Mouse (Mus musculus) adrenal gland, postnatal 25 days (tissue): ENCODE results near the gene Fkbp4. TPM values are rescaled to one million over a fixed set of nuclear protein-coding genes. Genes with fewer than 3 reads are reported as not detected.
"Not testable (repeated sequence)": the region's sequence is repeated elsewhere in the genome, so short reads cannot be mapped to it uniquely, and the experiment has no call there.

Source experiments
- DNase-seq: peaks from one replicate; pipeline ENCODE4 v3.0.0; 2021; ENCODE audit warnings: mixed read lengths
- total RNA-seq: library from RNA; stranded (reverse); gene quantifications from 2 replicates; pipeline ENCODE4 v1.2.3, GENCODE M21; 2021

Gene Fkbp4
- total RNA-seq, 1 experiment from 2014 or later: 205 TPM

DNA sequence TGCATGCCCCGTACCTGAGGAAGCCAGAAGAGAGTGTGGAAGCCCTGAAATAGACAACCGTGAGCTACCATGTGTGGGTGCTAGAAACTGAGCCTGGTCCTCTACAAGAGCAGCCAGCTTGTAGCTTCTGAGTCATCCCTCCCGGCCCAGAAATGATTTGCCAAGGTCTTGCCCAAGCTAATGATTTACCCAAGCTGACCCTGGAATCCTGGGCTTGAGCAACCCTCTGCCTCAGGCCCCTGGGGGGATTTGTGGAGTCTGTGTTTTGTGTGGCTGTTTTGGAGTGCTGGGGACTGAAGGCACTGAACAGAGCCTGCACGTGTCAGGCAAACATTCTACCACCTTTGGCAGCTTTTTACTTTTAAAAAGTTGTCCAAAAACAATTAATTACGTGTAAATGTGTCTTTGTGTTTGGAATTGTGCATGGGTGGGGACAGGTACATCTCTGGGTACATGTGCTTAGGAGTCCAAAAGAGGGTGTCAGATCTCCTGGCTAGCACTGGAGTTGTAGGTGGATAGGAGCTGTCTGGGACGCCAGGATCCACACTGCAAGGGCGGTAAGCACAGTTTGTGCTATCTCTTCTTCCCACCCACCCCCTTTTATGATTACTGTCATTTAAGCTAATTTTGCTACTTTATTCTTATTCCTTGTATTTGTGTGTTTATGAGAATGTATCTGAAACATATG is 40.8 kb downstream of the Fkbp4 start:
- DNase-seq: peak; percentile 60

GRCm38 (mm10) chr6:128390683-128391082 is 47.8 kb downstream of the Fkbp4 start:
- no peak for DNase-seq

DNA sequence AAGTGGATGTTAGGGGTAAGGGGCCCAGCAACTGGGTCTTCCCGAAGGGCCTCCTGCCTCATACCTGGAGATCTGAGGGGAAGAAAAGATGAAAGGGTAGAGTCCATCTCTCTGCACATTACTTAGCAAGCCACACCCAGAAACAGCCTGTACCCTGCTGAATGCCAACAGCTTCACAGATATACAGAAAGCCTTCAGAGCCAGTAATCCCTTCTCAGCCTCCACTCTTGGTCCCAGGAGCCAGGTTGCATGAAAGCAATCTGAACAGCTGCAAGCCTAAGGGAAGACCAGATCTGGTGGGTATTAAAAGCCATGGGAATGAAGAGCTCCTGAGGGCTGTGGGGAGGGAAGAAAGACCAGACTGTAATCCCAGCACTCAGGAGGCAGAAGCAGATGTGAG is 49.3 kb downstream of the Fkbp4 start:
- no peak for DNase-seq

DNA sequence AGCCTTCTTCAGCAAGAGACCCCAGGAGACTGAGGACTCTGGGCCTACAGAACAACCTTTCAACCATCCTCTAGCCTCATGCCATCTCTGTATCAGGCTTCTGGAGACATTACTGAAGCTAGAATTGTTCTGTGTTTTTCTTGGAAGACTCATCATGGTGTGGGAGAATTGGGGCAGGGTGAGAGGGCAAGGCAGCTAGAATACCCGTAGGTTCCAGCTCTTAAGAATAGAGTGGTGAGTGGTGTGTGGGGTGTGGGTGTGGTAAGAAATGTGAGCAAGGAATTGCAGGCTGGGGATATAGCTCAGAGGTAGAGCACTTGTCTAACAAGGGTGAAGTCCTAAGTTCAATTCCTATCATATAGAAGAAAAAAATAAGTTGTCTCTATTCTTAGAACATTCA is 53.5 kb downstream of the Fkbp4 start:
- DNase-seq: no peak

DNA sequence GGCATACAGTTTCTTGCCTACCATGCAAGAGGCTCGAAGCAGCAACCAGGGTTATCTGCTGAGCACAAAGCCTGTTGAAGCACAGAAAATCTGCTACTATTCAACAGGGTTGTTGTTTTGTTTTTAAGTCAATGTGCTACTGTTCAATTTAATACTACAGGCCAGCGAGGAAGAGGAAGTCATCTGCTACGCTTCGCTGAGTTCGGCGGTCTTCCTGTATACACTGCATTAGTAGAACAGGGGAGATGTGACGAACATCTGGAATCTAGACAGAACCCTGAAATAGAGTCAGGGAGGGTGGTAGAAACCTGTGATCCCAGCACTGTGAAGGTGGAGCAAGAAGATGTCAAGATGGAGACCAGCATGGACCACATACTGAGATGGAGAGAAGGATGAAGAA is 54.7 kb downstream of the Fkbp4 start:
- no peak for DNase-seq

GRCm38 (mm10) chr6:128381254-128381653 is 57.2 kb downstream of the Fkbp4 start:
- no peak for DNase-seq

DNA sequence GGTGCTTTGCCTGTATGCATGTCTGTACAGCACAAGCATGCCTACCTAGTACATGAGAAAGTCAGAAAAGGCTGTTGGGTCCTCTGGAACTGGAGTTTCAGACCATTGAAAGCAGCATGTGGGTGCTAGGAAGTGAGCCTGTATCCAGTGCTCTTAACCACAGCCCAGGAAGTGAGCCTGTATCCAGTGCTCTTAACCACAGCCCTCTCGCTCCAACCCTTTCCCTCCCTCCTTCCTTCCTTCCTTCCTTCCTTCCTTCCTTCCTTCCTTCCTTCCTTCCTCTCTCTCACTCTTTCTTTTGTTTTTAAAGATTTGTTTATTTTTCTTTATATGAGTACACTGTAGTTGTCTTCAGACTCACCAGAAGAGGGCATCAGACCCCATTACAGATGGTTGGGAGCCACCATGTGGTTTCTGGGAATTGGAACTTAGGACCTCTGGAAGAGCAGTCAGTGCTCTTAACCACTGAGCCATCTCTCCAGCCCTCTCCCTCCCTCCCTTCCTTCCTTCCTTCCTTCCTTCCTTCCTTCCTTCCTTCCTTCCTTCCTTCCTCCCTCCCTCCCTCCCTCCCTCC is 57.8 kb downstream of the Fkbp4 start:
- DNase-seq: not testable (repeated sequence)

Other genes starting within 250 kb of the Fkbp4 start
- 1.0 and 2.4 TPM in 2 replicates for gene Tead4, start 137.9 kb downstream of the Fkbp4 start, total RNA-seq
- 53.8 and 54.2 TPM in 2 replicates for gene Tulp3, start 82.8 kb downstream of the Fkbp4 start, total RNA-seq
- 24.3 and 25.6 TPM in 2 replicates for gene Rhno1, start 75.8 kb downstream of the Fkbp4 start, total RNA-seq
- 7.0 and 12.1 TPM in 2 replicates for gene Foxm1, start 75.7 kb downstream of the Fkbp4 start, total RNA-seq
- gene Tex52, start 63.2 kb downstream of the Fkbp4 start, total RNA-seq: not detected in 2 replicates
- not detected in 2 replicates for gene Gm44596, start 63.2 kb downstream of the Fkbp4 start, total RNA-seq
- gene Nrip2, start 39.4 kb downstream of the Fkbp4 start, total RNA-seq: 3.0 and 4.1 TPM in 2 replicates
- gene Itfg2, start 13.7 kb downstream of the Fkbp4 start, total RNA-seq: 27.5 and 35.6 TPM in 2 replicates
- gene Pzp, start 88.0 kb upstream of the Fkbp4 start, total RNA-seq: 0.30 and 20.2 TPM in 2 replicates
- not detected in 2 replicates for gene A2ml1, start 142.9 kb upstream of the Fkbp4 start, total RNA-seq
- gene Klrb1a, start 184.9 kb upstream of the Fkbp4 start, total RNA-seq: not detected in 2 replicates
- 0.97 and 1.00 TPM in 2 replicates for gene Clec2h, start 223.7 kb upstream of the Fkbp4 start, total RNA-seq